Comparison of ENCODE assay signal across 29 mouse cellular contexts in genomic region chr7:69167456-69167855, GRCm38 (mm10).
A peak's percentile ranks its signal among the peaks of the same experiment; 100 is the strongest.
DNase-seq lines count a peak whose midpoint lies in the region; ATAC-seq and TF ChIP-seq lines count a peak whose summit lies in the region.
"Had no signal": no experiment of that assay in that cellular context is flagged by ENCODE, and none has a peak within 500 bp of the region (broad histone marks: within the 10 kb centered on the region; RNA-seq: fewer than 3 reads in every experiment).

No protein-coding gene starts in this region.

- H3K4me3 ChIP-seq in kidney, adult 2 months (ENCODE audit: insufficient read depth, low read depth, low read length): no peak overlapping the region
- H3K4me3 ChIP-seq: embryonic facial prominence, embryonic 12.5 days; erythroblast, embryonic 14.5 days; forebrain, embryonic 12.5 days; gastrocnemius, adult 2 months; heart, embryonic 15.5 days; kidney, embryonic 15.5 days; limb, embryonic 12.5 days; liver, embryonic 13.5 days; midbrain, embryonic 12.5 days; neural tube, embryonic 15.5 days had no signal

- H3K27me3 ChIP-seq in kidney, adult 2 months (replicated peaks; ENCODE audit: control insufficient read depth, insufficient read depth, low read length): no peaks in the 10 kb centered on the region
- H3K27me3 ChIP-seq: embryonic facial prominence, embryonic 12.5 days; forebrain, embryonic 12.5 days; heart, embryonic 15.5 days; kidney, embryonic 15.5 days; limb, embryonic 12.5 days; liver, embryonic 13.5 days; midbrain, embryonic 12.5 days; neural tube, embryonic 15.5 days had no signal

- no peak for TF ChIP-seq POLR2A in kidney, adult 2 months (IDR thresholded peaks at IDR 0.05; ENCODE audit: low read depth, low read length)

- H3K4me1 ChIP-seq in kidney, adult 2 months (ENCODE audit: control insufficient read depth, insufficient read depth, low read length): no peaks in the 10 kb centered on the region
- H3K4me1 ChIP-seq: embryonic facial prominence, embryonic 12.5 days; forebrain, embryonic 12.5 days; heart, embryonic 15.5 days; kidney, embryonic 15.5 days; limb, embryonic 12.5 days; liver, embryonic 13.5 days; midbrain, embryonic 12.5 days; neural tube, embryonic 15.5 days had no signal

- no peaks in the 10 kb centered on the region for H3K36me3 ChIP-seq in kidney, adult 2 months (ENCODE audit: control insufficient read depth, insufficient read depth, low read length)
- H3K36me3 ChIP-seq: embryonic facial prominence, embryonic 12.5 days; forebrain, embryonic 12.5 days; heart, embryonic 15.5 days; kidney, embryonic 15.5 days; limb, embryonic 12.5 days; liver, embryonic 13.5 days; midbrain, embryonic 12.5 days; neural tube, embryonic 15.5 days had no signal

- no peak overlapping the region for H3K27ac ChIP-seq in kidney, adult 2 months (ENCODE audit: insufficient read depth, low read depth, low read length)
- H3K27ac ChIP-seq: embryonic facial prominence, embryonic 12.5 days; forebrain, embryonic 12.5 days; gastrocnemius, adult 2 months; heart, embryonic 15.5 days; kidney, embryonic 15.5 days; limb, embryonic 12.5 days; liver, embryonic 13.5 days; macrophage; midbrain, embryonic 12.5 days; neural tube, embryonic 15.5 days; stomach, postnatal 0 days had no signal

- 44% methylated on average over 2 of the region's 2 CpGs for WGBS in kidney, adult 2 months

- ATAC-seq in activated CD4-positive, CD25-positive, alpha-beta regulatory T cell, adult 4 months: no peak
- ATAC-seq: hindbrain, embryonic 16.5 days; intestine, embryonic 16.5 days had no signal

- no peak for TF ChIP-seq CTCF in kidney, adult 2 months (conservative IDR thresholded peaks at IDR 0.05; ENCODE audit: insufficient read depth, insufficient read length, low read depth, low read length)

- DNase-seq in kidney, adult 2 months: peak; percentile 2
- DNase-seq in kidney, adult 11 months: no peak
- peak; percentile 8 for DNase-seq in 3T3-L1 (ENCODE audit: low read depth, low spot score)
- DNase-seq in NIH3T3 (ENCODE audit: low read depth): peak; percentile 13
- peak; percentile 40 for DNase-seq in lung, postnatal 10 days
- DNase-seq in urinary bladder, adult 2 months (ENCODE audit: low spot score): no peak
- DNase-seq: adrenal gland, postnatal 14 days; cerebellum, adult 2 months; cerebellum, postnatal 25 days; gastrocnemius, adult 2 months; heart, postnatal 4 days; kidney, postnatal 36 days; layer of hippocampus, postnatal 36 days; liver, embryonic 13.5 days; thymus, adult 2 months; thymus, postnatal 4 days had no signal

Comparison
In these comparisons a context has a peak if more than half of its experiments do, and no peak if none do; other contexts are left out.
1. DNase-seq: peak in kidney, adult 2 months (single experiment), 3T3-L1 (single experiment), NIH3T3 (single experiment) and lung, postnatal 10 days (single experiment); none in kidney, adult 11 months (single experiment) and urinary bladder, adult 2 months (single experiment).